Mouse (Mus musculus) urinary bladder, postnatal 4 days (tissue): Measurements from ENCODE around the gene Nfasc.

Experiments used
- DNase-seq, 2 experiments: peaks; one replicate each; pipeline ENCODE4 v3.0.0; 2021 to 2022; ENCODE audit warnings: low spot score in 2 of 2

Gene Nfasc

DNA sequence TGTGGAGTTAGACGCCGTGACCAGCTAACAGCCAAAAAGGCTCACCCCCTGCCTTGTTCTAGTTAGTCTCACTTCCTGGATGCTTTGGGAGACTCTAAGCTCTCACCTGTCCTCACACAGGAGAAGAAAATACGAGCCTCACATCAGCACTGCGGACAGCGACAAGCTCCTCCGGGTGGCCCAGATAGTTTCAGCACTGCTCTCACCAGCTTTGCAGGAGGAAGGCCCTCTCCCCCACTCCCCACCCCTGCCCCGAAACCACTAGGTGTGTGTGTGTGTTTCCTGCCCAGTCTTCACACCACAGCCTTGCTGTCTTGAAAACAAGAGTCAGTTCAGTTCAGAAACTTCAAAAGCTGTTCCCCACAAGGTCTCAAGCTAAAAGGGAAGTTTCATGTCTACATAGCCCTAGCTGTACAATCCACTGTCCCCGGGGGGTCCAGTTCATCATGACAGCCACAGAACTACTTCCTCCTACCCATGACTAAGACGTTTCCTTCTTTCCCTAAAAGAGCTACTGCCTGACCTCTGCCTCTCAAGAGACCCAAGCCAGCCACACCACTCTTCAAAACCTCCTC is 7.6 kb downstream of the Nfasc start:
- DNase-seq: no peak

- DNase-seq: no peak
Observed at GRCm38 (mm10) chr1:132732307-132732706, 9.3 kb downstream of the Nfasc start.

DNA sequence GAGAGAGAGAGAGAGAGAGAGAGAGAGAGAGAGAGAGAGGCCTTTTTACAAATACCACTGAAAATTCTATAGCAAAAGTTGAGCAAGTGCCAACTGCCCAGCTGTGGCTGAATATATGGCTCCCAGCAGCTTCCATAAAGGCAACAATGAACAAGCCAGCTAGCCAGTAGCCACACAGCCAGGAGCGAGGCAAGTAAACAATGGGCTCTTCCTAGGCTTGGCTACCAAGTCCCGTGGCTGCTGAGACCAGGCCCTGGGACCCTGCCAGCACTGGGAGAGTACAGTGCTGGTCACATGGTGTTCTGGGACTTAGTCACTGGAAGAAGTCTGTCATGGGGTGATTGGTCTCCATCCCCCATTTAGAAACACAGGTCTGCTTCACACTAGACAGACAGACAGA is 14.0 kb downstream of the Nfasc start:
- DNase-seq: no peak

- DNase-seq: no peak
Observed at GRCm38 (mm10) chr1:132722362-132722761, 19.2 kb downstream of the Nfasc start.

GRCm38 (mm10) chr1:132721266-132721665 is 20.3 kb downstream of the Nfasc start:
- DNase-seq: no peak

GRCm38 (mm10) chr1:132718225-132718624 is 23.4 kb downstream of the Nfasc start:
- DNase-seq: no peak

DNA sequence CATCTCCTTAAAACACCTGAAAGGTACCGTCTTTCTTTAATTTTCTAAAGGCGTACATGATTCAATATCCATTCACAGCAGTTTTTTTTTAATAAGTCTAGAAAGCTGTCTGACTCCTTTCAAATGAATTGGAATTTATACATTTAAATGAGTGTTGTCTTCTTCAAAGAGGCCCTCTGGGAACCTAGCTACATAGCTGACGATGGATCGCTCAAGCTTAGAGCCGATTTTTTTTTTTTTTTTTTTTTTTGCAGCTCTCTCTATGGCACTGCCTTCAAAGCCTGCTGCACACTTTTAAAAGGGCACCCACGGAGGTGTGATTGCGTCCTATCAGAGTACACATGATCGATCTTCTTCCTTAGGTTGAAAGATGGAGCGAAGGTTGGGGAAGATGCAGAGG is 26.6 kb downstream of the Nfasc start:
- no peak for DNase-seq

DNA sequence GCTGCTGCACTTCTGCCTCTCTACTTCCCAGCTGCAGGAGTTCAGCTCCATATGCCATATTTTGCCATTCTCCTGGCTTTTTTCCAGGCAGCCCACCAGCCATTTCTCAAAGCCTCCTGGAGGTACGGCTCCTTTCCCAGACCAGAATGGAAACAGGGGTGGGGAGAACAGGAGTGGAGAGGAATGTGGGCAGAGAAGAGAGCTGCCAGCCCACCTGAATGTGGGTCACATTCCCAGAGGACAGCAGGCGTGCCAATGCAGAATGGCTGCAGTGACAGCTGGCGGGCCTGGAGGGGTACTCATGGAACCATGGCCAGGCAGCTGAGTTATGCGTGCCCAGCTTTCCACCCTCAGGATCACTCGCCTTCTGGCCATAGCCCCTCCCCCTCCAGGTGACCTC is 32.2 kb downstream of the Nfasc start:
- no peak for DNase-seq

DNA sequence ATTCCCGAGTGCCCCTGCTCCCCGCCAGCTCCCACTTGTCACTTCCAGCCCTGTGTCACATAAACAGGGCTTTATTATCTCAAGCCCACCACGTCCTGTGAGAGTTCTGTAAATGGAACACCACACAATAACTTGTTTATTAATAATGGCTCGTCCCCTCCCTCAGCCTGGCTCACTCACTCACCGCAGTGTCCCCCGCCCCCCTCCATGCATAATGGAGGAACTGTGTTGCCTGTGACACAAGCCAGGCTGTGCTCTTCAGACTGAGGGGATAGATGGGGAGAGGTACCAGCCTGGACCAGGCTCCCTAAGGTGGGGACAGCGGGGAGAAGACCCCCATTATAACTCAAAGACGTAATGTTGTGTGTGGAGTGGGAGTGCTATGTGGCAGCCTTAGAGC is 34.3 kb downstream of the Nfasc start:
- no peak for DNase-seq

- DNase-seq: no peak
Observed at GRCm38 (mm10) chr1:132703467-132703866, 38.1 kb downstream of the Nfasc start.

DNA sequence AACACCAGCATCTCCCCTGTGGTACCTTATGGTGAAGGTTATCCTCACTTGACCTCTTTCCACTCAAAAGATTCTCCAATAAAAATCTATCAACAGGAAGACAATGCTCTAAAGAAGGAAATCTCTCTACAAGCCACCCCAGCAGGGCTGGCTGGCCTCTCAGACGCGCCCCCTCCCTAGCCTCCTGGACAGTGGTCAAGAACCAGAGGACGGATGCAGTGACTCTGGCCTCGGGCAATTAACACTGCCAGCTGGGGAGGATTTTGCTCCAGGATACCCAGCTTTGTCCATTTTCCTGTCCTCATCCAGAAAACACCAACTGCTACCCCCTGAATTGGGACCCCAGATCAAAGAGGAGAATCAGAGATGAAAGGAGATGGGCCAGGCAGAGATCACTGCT is 44.7 kb downstream of the Nfasc start:
- no peak for DNase-seq

GRCm38 (mm10) chr1:132696232-132696631 is 45.4 kb downstream of the Nfasc start:
- no peak for DNase-seq

DNA sequence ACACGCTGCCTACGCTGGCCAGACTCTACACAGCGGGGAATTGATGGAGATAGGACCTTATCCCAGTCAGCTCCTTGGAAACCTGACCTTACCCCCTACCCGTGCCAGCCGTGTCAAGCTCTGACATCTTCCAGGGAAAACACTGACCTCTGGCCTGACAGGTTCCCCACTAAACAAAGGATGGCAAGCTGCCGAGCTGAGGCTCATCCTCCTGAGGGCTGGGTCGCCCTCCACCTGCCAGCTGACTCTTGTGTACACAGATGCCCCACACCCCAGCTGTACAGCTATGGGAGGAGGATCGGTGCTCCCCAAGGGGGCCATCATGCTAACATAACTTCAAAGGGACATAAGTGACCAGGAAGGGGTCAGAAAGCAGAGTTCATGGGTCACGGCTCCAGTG is 47.6 kb downstream of the Nfasc start:
- no peak for DNase-seq

GRCm38 (mm10) chr1:132689181-132689580 is 52.4 kb downstream of the Nfasc start:
- DNase-seq: no peak

- no peak for DNase-seq
Observed at GRCm38 (mm10) chr1:132678935-132679334, 62.7 kb downstream of the Nfasc start.

DNA sequence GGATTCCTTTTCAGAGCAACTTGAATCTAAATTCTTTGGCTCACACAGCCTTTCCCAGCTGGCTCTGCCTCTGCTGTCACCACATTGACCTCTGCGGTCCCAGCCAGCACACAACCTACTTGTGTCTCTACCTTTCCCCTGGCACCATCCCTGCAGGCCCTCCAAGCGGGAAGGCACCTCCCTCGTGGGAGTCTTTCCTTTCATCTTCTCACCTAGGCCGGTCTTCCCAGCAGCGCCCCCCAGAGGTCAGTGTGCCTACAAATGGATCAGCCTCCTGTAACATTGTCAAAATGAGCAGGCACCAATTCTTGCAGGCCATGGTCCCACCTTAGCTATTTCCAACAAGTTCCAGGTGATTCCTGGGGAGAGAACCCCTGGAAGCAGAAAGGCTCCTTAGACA is 63.5 kb downstream of the Nfasc start:
- no peak for DNase-seq

DNA sequence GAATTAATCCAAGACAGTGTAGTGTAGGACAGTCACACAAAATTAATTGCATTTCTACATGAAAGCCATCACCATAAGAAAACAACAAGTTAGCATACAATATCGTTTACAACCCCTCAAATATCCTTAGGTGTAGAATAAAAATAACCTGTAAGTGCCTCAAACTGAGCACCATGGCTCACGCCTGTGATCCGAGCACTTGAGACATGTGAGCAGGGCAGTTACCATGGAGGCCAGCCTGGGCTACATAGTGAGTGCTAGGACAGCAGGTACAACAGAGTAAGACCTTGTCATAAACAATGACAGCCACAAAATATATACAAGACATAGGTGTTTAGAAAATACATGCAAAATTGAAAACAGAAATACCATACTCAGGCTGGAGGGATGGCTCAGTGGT is 68.9 kb downstream of the Nfasc start:
- DNase-seq: no peak

DNA sequence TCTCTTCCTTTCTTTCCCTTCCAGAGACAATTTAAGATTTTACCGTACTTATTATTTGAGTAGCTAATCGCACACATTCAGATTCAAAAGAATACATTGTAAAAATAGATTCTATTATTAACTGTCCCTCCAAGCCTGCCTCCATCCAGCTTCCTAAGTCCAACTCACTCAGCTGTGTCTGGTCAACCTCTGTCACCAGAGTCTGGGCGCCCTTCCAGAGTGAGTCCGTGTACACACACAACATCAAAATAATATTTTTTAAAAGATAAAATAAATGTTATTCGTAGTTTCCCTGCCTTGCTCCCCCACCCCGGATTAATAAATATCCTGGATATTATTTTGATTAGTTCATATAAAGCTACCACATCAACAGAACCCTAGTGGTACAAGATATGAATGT is 72.4 kb downstream of the Nfasc start:
- no peak for DNase-seq

- no peak for DNase-seq
Observed at GRCm38 (mm10) chr1:132660354-132660753, 81.2 kb downstream of the Nfasc start.

GRCm38 (mm10) chr1:132659604-132660003 is 82.0 kb downstream of the Nfasc start:
- no peak for DNase-seq

GRCm38 (mm10) chr1:132655611-132656010 is 86.0 kb downstream of the Nfasc start:
- no peak for DNase-seq

DNA sequence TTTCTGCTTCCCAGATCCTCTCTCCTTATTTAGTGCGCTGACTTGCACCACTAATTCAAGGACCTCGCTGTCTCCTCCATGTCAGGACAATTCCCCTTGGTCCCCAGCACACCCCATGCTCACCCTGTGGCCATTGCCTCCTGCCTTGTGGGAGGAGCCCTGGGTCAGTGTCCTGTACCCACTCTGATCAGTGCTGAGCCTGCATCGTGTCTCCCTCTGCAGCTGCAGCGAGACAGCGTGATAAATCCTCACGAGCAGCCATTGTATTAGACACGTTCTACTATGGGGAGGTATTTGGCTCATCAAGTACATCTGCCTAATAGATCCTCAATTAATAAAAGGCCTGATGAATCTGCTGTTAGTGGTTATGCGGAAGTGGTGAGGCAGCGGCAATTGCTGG is 86.8 kb downstream of the Nfasc start:
- no peak for DNase-seq

DNA sequence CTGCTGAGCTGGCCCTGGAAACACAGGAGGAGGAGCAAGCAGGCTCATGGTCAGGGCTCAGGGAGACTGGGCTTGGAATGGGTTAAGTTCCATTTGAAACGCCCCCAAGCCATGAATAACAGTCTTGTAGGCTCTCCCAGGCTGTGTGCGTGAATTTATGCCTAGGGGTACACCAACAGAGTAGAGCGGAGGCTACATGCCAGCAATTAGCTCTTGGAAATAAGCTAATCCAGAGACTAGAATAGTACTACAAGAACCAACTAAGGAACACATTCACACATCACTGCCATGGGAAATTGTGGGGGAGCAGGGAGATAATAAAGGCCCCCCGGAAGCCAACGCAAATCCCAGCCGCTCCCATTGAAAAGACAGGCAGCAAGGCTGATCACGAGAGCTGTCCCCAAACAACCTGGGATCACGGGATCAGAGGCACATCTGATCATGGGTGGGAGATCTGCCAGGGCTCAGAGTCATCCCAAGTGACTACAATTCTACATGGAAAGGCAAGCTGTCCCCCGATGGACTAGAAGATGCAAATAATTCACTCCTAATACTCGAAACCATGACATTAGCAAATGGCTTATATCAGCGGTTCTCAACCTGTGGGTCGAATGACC is 87.6 kb downstream of the Nfasc start:
- DNase-seq: no peak

GRCm38 (mm10) chr1:132653161-132653560 is 88.4 kb downstream of the Nfasc start:
- no peak for DNase-seq
